Mouse (Mus musculus) forebrain, embryonic 14.5 days (tissue): Measurements from ENCODE around the gene Topbp1. TPM values are rescaled to one million over a fixed set of nuclear protein-coding genes. Genes with fewer than 3 reads are reported as not detected.

Experiments used
- ATAC-seq: fragments of 200-750 bp; cut with Nextera tagmentation; 2 replicates; pipeline ENCODE4 v1.8.0; 2017; ENCODE audit warnings: mild to moderate bottlenecking, moderate library complexity
- DNase-seq: peaks from one replicate; pipeline ENCODE4 v3.0.0-alpha.2; 2015; ENCODE audit warnings: low spot score
- H3K27ac ChIP-seq: fragments of 300-500 bp; sonication (generic); 2 replicates; pipeline ENCODE4 v1.5.1; 2014; ENCODE audit warnings: low read depth, mild to moderate bottlenecking, control low read depth, low read length, moderate library complexity
- H3K27me3 ChIP-seq: fragments of 300-500 bp; sonication (generic); replicated peaks from 2 replicates; pipeline ENCODE4 v1.6.1; 2014; ENCODE audit warnings: low read length, control low read depth, mixed read lengths; ENCODE audit not compliant: control insufficient read depth, insufficient read depth
- H3K36me3 ChIP-seq: fragments of 300-500 bp; sonication (generic); 2 replicates; pipeline ENCODE4 v1.6.1; 2014; ENCODE audit warnings: low read length, control low read depth; ENCODE audit not compliant: control insufficient read depth, insufficient read depth
- H3K4me1 ChIP-seq: fragments of 300-500 bp; sonication (generic); 2 replicates; pipeline ENCODE4 v1.6.1; 2014; ENCODE audit warnings: antibody characterized with exemption, low read length, control low read depth; ENCODE audit not compliant: control insufficient read depth, insufficient read depth
- H3K4me2 ChIP-seq: fragments of 300-500 bp; sonication (generic); 2 replicates; pipeline ENCODE4 v1.6.1; 2014; ENCODE audit warnings: mild to moderate bottlenecking, control low read depth, low read length
- H3K4me3 ChIP-seq: fragments of 300-500 bp; sonication (generic); 2 replicates; pipeline ENCODE4 v1.5.1; 2014; ENCODE audit warnings: low read depth, low read length, control low read depth
- H3K9ac ChIP-seq: fragments of 300-500 bp; sonication (generic); 2 replicates; pipeline ENCODE4 v1.6.1; 2014; ENCODE audit warnings: mild to moderate bottlenecking, low read length, control low read depth, moderate library complexity
- H3K9me3 ChIP-seq: fragments of 300-500 bp; sonication (generic); replicated peaks from 2 replicates; pipeline ENCODE4 v1.6.1; 2016; ENCODE audit warnings: low read length, control low read depth, mixed read lengths; ENCODE audit not compliant: control insufficient read depth
- WGBS: fragments of 180-500 bp; shearing (Covaris S2); extraction: QIAGEN DNeasy Blood & Tissue Kit; methylation state at CpG from one replicate; pipeline ENCODE4 v1.1.7; 2014; 5-methylcytosine and 5-hydroxymethylcytosine counted together
- polyA plus RNA-seq: library from polyadenylated mRNA; unstranded; fragments of >200 nt; fragmentation: Nextera tagmentation; extraction: Ambion mirVana; gene quantifications from 2 replicates; pipeline ENCODE4 v1.2.1, GENCODE M21; 2014

The Topbp1 gene
- polyA plus RNA-seq, 1 experiment from 2014 or later, result 31.4 TPM

GRCm38 (mm10) chr9:103288489-103289180 is 16.4 kb upstream of the Topbp1 start:
- Histone ChIP-seq H3K27ac (no peak overlapping the region), H3K4me1 (no peaks in the 10 kb centered on the region), H3K36me3 (no peaks in the 10 kb centered on the region), H3K4me2 (no peak overlapping the region), H3K4me3 (no peak overlapping the region), H3K9me3 (no peaks in the 10 kb centered on the region), H3K9ac (no peak overlapping the region), H3K27me3 (no peaks in the 10 kb centered on the region)
- DNase-seq (no peak), ATAC-seq (no peak)
- 90% methylated on average over 13 of the region's 13 CpGs for WGBS

DNA sequence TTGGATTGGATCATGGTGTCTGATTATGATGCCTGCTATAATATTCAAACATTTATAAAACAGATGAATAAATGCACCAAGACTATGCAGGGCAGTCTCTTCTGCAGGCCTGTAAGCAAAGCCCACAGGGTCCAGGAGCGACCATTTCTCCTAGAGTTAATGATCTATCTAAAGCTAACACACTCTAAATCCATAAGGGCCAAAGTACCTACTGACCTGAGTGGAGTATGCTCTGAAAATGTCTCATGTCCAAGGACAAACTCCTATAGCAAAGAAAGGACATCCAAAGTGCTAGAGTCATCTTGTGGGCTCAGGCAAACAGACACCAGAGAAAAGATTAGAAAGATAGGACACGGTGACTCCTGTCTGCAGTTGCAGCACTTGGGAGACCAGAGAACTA is 10.5 kb upstream of the Topbp1 start:
- WGBS, result 95% methylated on average over 2 of the region's 2 CpGs
- no peaks in the 10 kb centered on the region for H3K4me1 ChIP-seq
- no peak overlapping the region for H3K27ac ChIP-seq
- no peaks in the 10 kb centered on the region for H3K36me3 ChIP-seq
- H3K4me3 ChIP-seq, result no peak overlapping the region
- no peaks in the 10 kb centered on the region for H3K9me3 ChIP-seq
- H3K4me2 ChIP-seq, result no peak overlapping the region
- DNase-seq (no peak), ATAC-seq (no peak)
- no peaks in the 10 kb centered on the region for H3K27me3 ChIP-seq
- no peak overlapping the region for H3K9ac ChIP-seq

DNA sequence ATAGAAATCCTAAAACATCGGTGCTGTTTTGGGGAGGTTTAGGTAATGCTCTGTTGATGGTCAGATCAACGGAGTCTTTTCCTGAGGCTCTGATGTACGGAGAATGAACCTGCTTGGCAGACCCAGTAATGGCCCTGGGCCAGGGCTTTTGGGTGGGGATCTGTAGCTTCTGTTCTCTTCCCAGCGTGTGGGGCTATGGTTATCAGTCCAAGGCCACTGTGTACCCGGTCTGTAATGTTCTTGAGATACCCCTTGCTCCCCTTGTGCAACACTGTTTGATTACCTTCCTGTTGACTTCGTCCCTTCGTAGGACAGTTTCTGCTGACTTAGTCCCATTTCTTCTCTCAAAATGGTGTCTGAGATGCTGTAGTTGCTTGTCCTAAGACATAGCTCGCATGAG is 3.9 kb upstream of the Topbp1 start:
- Histone ChIP-seq H3K4me3 (no peak overlapping the region), H3K9me3 (no peaks in the 10 kb centered on the region), H3K4me2 (no peak overlapping the region), H3K36me3 (no peaks in the 10 kb centered on the region), H3K9ac (no peak overlapping the region), H3K4me1 (0 out of 2 replicates have a peak, but pooled peaks cover 4% of the 10 kb centered on the region), H3K27me3 (no peaks in the 10 kb centered on the region), H3K27ac (no peak overlapping the region)
- 92% methylated on average over 8 of the region's 8 CpGs for WGBS
- no peak for ATAC-seq
- no peak for DNase-seq

- Histone ChIP-seq H3K4me1 (0 out of 2 replicates have a peak, but pooled peaks cover 7% of the 10 kb centered on the region), H3K36me3 (no peaks in the 10 kb centered on the region), H3K27ac (no peak overlapping the region), H3K9ac (no peak overlapping the region), H3K9me3 (no peaks in the 10 kb centered on the region), H3K27me3 (no peaks in the 10 kb centered on the region), H3K4me2 (no peak overlapping the region), H3K4me3 (no peak overlapping the region)
- ATAC-seq, result no peak
- WGBS, result 88% methylated on average over 4 of the region's 4 CpGs
- DNase-seq, result no peak
These were observed 2.8 kb upstream of the Topbp1 start for GRCm38 (mm10) chr9:103302239-103302638.

- Histone ChIP-seq H3K9ac (no peak overlapping the region), H3K27me3 (no peaks in the 10 kb centered on the region), H3K4me2 (no peak overlapping the region), H3K27ac (no peak overlapping the region), H3K4me3 (no peak overlapping the region), H3K9me3 (no peaks in the 10 kb centered on the region), H3K36me3 (0 out of 2 replicates have a peak, but pooled peaks cover 3% of the 10 kb centered on the region), H3K4me1 (0 out of 2 replicates have a peak, but pooled peaks cover 7% of the 10 kb centered on the region)
- ATAC-seq (no peak), DNase-seq (peak; percentile 82)
- WGBS, result 58% methylated on average over 3 of the region's 3 CpGs
These were observed 2.3 kb upstream of the Topbp1 start for GRCm38 (mm10) chr9:103302666-103303065.

DNA sequence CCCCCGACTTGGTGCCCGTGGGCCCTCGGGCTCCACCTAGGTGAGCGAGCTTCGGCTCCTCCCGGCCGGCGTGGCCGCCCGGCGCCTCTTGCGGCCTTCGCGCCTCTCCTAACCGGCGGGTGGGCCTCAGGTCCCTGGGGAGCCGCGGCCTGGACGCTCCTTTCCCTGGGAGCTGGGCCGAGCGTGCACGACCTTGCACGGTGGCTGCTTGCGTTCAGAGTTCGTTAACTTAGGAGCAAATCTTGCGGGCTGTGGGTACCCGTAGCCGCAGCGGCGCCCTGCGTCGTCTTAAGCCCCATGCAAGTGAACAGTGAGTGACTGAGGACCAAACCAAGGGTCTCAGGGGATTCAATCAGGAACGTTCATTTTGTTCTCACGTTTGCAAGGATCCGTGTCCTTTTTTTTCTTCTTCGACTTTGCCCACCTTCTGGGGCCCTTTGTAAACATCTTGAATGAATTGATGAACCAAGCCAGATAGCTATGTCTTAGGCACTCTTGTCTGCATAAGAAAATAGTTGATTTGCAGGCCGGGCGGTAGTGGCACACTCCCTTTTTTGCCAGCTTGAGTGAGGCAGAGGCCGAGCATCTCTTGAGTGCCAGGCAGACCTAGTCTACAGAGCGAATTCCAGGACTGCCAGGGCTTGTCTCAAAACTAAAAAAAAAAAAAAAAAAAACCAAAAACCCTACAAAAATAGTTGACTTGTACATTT is 472 bp downstream of the Topbp1 start:
- DNase-seq, result peak; percentile 27
- 0 out of 2 replicates have a peak, but pooled peaks cover 7% of the 10 kb centered on the region for H3K4me1 ChIP-seq
- WGBS, result under 1% methylated on average over 40 of the region's 40 CpGs
- peak overlapping the region; percentile 54; the same call in 1 of the 2 replicates for H3K27ac ChIP-seq
- H3K9ac ChIP-seq, result peak overlapping the region; percentile 84
- H3K4me3 ChIP-seq, result peak overlapping the region; percentile 87
- ATAC-seq, result peak; percentile 79
- H3K36me3 ChIP-seq, result peaks cover 26% of the 10 kb centered on the region
- H3K27me3 ChIP-seq, result no peaks in the 10 kb centered on the region
- peak overlapping the region; percentile 82 for H3K4me2 ChIP-seq
- H3K9me3 ChIP-seq, result no peaks in the 10 kb centered on the region

DNA sequence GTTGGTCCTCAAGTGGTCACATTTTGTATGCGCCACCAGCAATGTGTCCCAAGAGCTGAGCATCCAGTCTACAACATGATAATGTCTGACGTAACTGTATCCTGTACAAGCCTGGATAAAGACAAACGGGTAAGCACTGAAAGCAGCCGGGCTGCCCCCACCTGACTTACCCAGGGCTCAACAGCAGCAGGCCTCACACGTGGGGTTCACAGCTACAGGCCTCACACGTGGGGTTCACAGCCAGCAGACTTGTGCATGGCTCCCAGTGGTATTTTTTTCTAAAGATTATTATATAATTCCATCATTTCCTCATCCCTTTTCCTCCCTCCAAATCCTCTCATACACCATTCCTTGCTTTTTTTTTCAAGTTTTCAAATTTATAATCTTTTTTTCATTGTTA is 4.8 kb downstream of the Topbp1 start:
- Histone ChIP-seq H3K36me3 (peaks cover 58% of the 10 kb centered on the region), H3K9me3 (no peaks in the 10 kb centered on the region), H3K27me3 (no peaks in the 10 kb centered on the region), H3K4me2 (no peak overlapping the region), H3K27ac (no peak overlapping the region), H3K4me3 (no peak overlapping the region), H3K4me1 (0 out of 2 replicates have a peak, but pooled peaks cover 7% of the 10 kb centered on the region), H3K9ac (no peak overlapping the region)
- WGBS, result 88% methylated on average over 6 of the region's 6 CpGs
- ATAC-seq (no peak), DNase-seq (no peak)

DNA sequence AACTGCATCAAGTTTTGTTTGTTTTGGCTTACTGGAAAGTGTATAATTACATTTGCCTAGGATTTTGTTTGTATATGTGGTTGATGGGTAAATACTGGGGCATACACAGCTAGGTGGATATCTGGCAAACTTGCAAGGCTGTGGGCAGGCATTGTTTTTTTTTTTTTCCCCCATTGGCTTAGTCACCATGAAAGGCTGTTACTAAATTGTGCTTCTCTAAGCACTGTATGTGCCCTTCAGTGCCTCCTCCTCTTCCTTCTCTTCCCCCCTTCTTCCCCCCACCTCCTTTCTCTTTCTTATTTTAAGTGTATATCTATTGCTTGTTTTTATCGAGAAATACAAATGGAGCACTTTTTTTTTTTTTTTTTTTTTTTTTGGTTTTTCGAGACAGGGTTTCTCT is 19.7 kb downstream of the Topbp1 start:
- ATAC-seq (no peak), DNase-seq (no peak)
- Histone ChIP-seq H3K4me2 (no peak overlapping the region), H3K9me3 (no peaks in the 10 kb centered on the region), H3K27me3 (no peaks in the 10 kb centered on the region), H3K9ac (no peak overlapping the region), H3K27ac (no peak overlapping the region), H3K36me3 (peaks cover 88% of the 10 kb centered on the region), H3K4me3 (no peak overlapping the region), H3K4me1 (no peaks in the 10 kb centered on the region)
- 85% methylated on average over 1 of the region's 2 CpGs for WGBS

GRCm38 (mm10) chr9:103326449-103326848 is 21.4 kb downstream of the Topbp1 start:
- H3K4me3 ChIP-seq, result no peak overlapping the region
- H3K9me3 ChIP-seq, result no peaks in the 10 kb centered on the region
- DNase-seq (no peak), ATAC-seq (no peak)
- no peaks in the 10 kb centered on the region for H3K27me3 ChIP-seq
- H3K4me2 ChIP-seq, result no peak overlapping the region
- H3K9ac ChIP-seq, result no peak overlapping the region
- H3K4me1 ChIP-seq, result no peaks in the 10 kb centered on the region
- H3K27ac ChIP-seq, result no peak overlapping the region
- peaks cover 83% of the 10 kb centered on the region for H3K36me3 ChIP-seq
- WGBS, result 93% methylated on average over 9 of the region's 9 CpGs
